Mouse (Mus musculus): Measurements from ENCODE around the gene Morf4l1.

- TF ChIP-seq GATA1 (IDR thresholded peaks at IDR 0.05; ENCODE audit: borderline replicate concordance, low read length) (no peak), CTCF (IDR thresholded peaks at IDR 0.05; ENCODE audit: low read depth, low read length) (no peak), TAL1 (conservative IDR thresholded peaks at IDR 0.05; ENCODE audit: low read depth, low read length) (no peak), GATA2 (IDR thresholded peaks at IDR 0.05; ENCODE audit: borderline replicate concordance, low read depth, low read length) (no peak), POLR2AphosphoS5 (IDR thresholded peaks at IDR 0.05; ENCODE audit: insufficient replicate concordance, low read depth, low read length) (no peak)
Observed at GRCm38 (mm10) chr9:90115308-90115700, 730 bp upstream of the Morf4l1 start.
